Mouse (Mus musculus) megakaryocyte, embryonic 14.5 days (primary cell): ENCODE results near the gene Reck. TPM values are rescaled to one million over a fixed set of nuclear protein-coding genes. Genes with fewer than 3 reads are reported as not detected.

Experiments
- H3K27me3 ChIP-seq: replicated peaks from 2 replicates; pipeline ENCODE3; 2012; ENCODE audit warnings: inconsistent platforms
- H3K36me3 ChIP-seq: replicated peaks from 2 replicates; pipeline ENCODE3; 2012; ENCODE audit warnings: low read length, inconsistent platforms, mixed read lengths
- H3K4me1 ChIP-seq: 2 replicates; pipeline ENCODE4 v1.6.1; 2012; ENCODE audit warnings: inconsistent platforms
- H3K4me3 ChIP-seq: replicated peaks from 2 replicates; pipeline ENCODE3; 2012; ENCODE audit warnings: moderate library complexity, mild to moderate bottlenecking, inconsistent platforms
- H3K9me3 ChIP-seq: 2 replicates; pipeline ENCODE4 v1.6.1; 2012; ENCODE audit warnings: inconsistent platforms
- FLI1 ChIP-seq: IDR thresholded peaks from 2 replicates; pipeline ENCODE4 v1.6.1; 2012; ENCODE audit warnings: low read length, inconsistent platforms, mixed read lengths
- GATA1 ChIP-seq: IDR thresholded peaks from 3 replicates; pipeline ENCODE4 v1.6.1; 2012; ENCODE audit warnings: mixed read lengths, low read length, inconsistent platforms, borderline replicate concordance
- polyA plus RNA-seq: library from polyadenylated mRNA; stranded (reverse); fragments of >175 nt; gene quantifications from 2 replicates; pipeline ENCODE4 v1.2.3, GENCODE M21; 2012; ENCODE audit warnings: low replicate concordance; ENCODE audit not compliant: insufficient read depth

The Reck gene
- polyA plus RNA-seq, 1 experiment, result not detected

DNA sequence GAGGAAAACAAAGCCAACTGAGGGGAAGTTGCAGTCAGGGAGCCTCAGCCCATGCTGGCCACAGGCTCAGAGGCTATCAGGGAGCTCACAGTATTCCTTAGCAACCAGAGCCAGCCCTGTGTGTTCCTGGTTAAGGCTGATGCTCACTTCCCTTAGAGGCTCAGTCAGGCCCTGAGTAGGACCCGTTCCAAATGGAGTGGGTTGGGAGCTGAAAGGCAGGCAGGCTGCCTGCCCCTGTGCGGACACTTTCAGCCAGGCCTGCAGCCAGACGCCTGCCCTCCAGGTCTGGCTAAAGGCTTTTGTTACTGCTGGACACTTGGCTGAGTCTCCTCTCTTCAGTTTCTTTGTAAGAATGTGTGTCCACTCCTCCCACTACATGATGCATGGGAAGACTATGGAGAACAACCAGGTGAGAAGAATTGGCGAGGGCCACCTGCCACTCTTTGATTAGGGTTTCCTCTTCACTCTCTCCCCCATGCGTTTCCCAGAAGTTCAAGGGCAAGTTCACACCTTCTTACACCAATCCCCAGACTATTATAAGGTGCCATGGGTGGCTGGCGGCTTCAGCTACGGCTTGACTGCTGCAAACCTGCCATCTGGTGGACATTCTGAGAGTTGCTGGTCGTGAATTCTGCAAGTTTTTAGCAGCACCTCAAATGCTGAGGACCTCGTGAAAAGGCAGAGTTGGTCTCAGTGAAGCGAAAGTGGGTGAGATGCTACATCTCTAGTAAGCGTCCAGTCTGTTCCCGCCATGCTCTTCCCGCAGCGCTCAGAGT, 14.4 kb upstream of the Reck start:
- Histone ChIP-seq H3K36me3 (no peaks in the 10 kb centered on the region), H3K4me3 (no peak overlapping the region), H3K9me3 (peaks cover 4% of the 10 kb centered on the region), H3K27me3 (peaks cover 9% of the 10 kb centered on the region), H3K4me1 (peaks cover 12% of the 10 kb centered on the region)
- TF ChIP-seq GATA1, result no peak
- TF ChIP-seq FLI1, result no peak

DNA sequence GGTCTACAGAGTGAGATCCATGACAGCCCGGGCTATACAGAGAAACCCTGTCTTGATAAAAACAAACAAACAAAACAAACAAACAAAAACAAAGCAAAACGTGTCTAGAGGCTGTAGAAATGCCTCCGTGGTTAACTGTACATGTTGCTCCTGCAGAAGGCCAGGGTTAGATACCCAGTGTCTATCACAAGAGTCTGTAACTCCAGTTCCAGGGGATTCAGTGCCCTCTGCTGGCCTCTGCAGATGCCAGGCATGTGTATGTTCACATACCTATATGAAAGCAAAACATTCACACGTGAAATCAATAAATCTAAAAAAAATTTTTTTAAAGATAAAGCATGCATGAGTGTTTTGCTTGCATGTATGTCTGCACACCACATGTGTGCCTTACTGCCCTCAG, 12.0 kb upstream of the Reck start:
- no peaks in the 10 kb centered on the region for H3K36me3 ChIP-seq
- TF ChIP-seq FLI1, result no peak
- no peak for TF ChIP-seq GATA1
- peaks cover 12% of the 10 kb centered on the region for H3K27me3 ChIP-seq
- H3K4me3 ChIP-seq, result no peak overlapping the region
- H3K9me3 ChIP-seq, result peaks cover 12% of the 10 kb centered on the region
- peaks cover 12% of the 10 kb centered on the region for H3K4me1 ChIP-seq

DNA sequence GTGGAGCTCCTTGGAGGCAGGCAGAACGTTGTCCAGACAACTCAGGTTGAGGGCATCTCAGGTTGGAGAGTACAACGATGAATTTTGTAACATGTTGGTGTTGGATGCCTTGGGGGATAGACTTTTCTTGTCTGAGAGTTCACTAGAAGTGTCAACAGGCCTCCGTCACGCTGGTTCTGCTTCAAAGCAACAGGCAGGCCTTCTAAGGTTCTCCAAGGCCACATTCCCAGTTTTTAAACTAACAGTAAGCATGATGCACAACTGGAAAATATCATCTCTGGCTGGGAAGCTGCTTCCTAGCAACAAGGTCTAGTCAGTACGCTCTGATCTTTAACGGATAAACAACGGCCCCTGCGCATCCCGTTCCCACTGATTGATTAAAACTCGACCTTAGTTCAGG, 5.5 kb upstream of the Reck start:
- TF ChIP-seq GATA1, result no peak
- TF ChIP-seq FLI1, result no peak
- Histone ChIP-seq H3K4me1 (peaks cover under 1% of the 10 kb centered on the region), H3K9me3 (peaks cover 31% of the 10 kb centered on the region), H3K27me3 (peaks cover 30% of the 10 kb centered on the region), H3K36me3 (no peaks in the 10 kb centered on the region), H3K4me3 (no peak overlapping the region)

DNA sequence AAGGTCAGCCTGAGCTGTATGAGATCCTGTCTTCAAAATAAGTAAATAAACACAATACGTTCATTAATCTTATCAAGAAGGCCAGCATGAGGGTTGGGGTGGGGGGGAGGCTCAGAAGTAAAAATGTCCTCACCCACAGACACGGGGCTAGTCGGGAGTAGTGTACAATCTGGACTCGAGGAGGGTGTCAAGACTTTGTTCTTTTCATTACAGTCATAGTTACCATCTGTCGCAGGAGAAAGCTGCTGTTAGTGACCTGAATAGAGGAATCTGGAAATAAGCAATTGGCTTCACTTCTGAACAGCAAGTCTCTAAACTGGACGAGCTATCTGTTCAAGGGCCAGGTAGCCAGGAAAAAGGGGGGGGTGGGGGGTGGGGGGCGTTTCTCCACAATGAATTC, 829 bp upstream of the Reck start:
- no peak overlapping the region for H3K4me3 ChIP-seq
- H3K36me3 ChIP-seq, result no peaks in the 10 kb centered on the region
- peaks cover 55% of the 10 kb centered on the region for H3K27me3 ChIP-seq
- peaks cover 17% of the 10 kb centered on the region for H3K9me3 ChIP-seq
- H3K4me1 ChIP-seq, result peaks cover 15% of the 10 kb centered on the region
- TF ChIP-seq GATA1, result no peak
- TF ChIP-seq FLI1, result no peak

DNA sequence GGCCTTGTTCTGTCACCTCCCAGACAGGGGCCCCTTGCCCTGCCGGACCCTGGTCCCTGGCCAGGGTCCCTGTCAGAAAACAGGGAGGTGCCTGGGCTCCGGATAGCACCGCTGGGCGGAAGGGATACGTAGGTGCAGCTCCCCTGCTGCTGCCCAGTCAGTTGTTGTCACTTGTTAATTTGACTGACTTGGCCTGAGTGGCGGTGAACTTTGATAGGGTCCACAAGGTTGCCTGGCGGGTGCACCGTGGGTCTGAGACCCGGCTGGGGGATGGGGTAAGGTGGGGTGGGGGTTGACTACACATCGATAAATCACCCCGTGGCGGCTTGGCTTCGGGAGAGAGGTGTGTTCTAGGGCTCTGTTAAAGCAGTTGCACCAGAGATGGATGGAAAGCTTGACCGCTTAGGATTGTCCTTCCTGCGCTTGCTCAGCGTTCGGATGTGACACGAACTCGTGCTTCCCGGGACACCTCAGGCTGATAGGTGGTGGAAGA, 635 bp downstream of the Reck start:
- H3K9me3 ChIP-seq, result peaks cover 13% of the 10 kb centered on the region
- no peaks in the 10 kb centered on the region for H3K36me3 ChIP-seq
- peak overlapping the region; percentile 92 for H3K4me3 ChIP-seq
- TF ChIP-seq GATA1 (no peak), FLI1 (no peak)
- H3K27me3 ChIP-seq, result peaks cover 58% of the 10 kb centered on the region
- H3K4me1 ChIP-seq, result peaks cover 15% of the 10 kb centered on the region

DNA sequence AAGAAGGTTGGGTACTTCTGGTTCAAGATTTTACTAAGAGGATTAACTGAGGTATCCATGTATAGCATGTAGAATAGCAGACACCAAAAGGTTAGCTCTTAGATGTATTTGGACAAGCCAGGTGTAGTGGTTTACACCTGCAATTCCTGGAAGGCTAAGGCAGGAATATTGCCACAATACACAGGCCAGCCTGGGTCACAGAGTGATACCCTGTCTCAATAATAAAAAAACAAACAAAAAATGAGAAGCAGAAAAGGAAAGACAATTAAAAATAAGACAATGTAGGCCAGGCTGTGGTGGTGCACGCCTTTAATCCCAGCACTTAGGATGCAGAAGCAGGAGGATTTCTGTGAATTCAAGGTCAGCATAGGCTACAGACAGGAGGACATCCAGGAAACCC, 1.9 kb downstream of the Reck start:
- no peak overlapping the region for H3K4me3 ChIP-seq
- H3K9me3 ChIP-seq, result peaks cover 13% of the 10 kb centered on the region
- TF ChIP-seq FLI1, result no peak
- no peak for TF ChIP-seq GATA1
- peaks cover 15% of the 10 kb centered on the region for H3K4me1 ChIP-seq
- H3K27me3 ChIP-seq, result peaks cover 55% of the 10 kb centered on the region
- no peaks in the 10 kb centered on the region for H3K36me3 ChIP-seq

DNA sequence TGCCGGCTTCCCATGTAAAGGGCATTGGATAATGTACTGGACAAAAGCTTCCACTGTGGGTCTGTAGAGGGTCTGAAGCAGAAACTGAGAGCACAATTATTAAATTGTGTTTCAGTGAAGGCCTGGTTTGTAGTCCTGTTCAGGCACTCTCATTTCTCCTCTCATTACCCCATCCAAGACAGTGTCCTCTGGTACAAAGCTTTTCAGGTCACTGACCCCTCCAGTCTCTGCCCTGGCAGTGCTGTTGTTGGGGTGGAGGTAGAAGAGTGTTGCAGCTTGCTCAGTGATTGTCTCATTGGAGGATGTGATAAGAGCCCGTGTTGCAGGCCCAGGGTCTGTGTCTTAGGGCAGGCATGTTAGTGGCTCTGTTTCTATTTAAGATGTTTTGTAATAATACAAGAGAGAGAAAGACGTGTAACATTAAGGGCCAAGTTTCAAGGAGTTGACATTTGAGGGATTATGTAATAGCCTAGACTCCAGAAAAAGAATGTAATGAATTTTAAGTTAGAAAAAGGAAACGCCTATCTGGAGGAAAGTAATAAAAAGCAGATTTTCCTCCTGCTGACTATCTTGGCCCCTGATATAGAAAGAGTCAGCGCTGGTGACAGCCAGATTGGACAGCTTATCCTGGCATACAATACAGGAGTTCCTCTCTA, 2.9 kb downstream of the Reck start:
- H3K36me3 ChIP-seq, result no peaks in the 10 kb centered on the region
- no peak overlapping the region for H3K4me3 ChIP-seq
- H3K9me3 ChIP-seq, result peaks cover 6% of the 10 kb centered on the region
- peaks cover 48% of the 10 kb centered on the region for H3K27me3 ChIP-seq
- peaks cover 15% of the 10 kb centered on the region for H3K4me1 ChIP-seq
- TF ChIP-seq FLI1, result no peak
- no peak for TF ChIP-seq GATA1

DNA sequence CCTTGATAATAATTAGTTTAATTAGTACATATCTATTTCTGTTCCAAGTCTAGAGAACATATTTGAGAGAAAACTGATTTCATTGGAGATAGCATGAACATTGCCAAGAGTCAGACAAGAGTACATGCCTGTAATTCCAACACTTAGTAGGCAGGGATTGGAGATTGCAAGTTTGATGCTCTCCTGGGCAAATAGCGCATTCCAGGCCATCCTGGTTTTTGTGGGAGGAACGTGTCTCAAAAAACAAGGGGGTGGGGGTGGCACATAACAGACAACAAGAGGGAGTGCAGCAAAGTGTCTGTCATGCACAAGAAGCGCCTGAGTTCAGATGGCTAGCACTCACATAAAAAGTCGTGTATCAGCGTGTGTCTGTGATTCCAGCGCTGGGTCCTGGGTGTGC, 4.2 kb downstream of the Reck start:
- Histone ChIP-seq H3K36me3 (no peaks in the 10 kb centered on the region), H3K27me3 (peaks cover 38% of the 10 kb centered on the region), H3K4me3 (no peak overlapping the region), H3K9me3 (no peaks in the 10 kb centered on the region), H3K4me1 (peaks cover 15% of the 10 kb centered on the region)
- TF ChIP-seq GATA1 (no peak), FLI1 (no peak)

DNA sequence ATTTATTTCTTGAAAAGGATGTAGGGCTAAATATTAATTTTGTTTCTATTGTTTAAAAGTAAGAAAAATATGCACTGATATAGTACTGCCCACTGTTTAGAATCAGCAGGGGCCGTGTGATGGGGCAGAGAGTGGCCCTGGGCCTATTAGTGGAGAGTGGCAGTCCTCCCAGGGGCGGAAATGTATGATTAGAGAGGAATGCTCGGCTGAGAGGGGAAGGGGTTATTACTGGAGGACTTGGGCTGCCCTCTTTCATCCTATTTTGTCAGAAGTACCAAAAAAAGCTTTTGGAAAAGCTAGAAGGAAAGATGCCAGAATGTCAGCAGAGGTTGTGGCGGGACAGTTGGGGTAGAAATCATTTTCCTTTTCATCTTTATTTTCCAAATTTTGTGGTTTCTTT, 8.9 kb downstream of the Reck start:
- TF ChIP-seq FLI1 (no peak), GATA1 (no peak)
- Histone ChIP-seq H3K36me3 (no peaks in the 10 kb centered on the region), H3K27me3 (peaks cover 8% of the 10 kb centered on the region), H3K4me3 (no peak overlapping the region), H3K4me1 (no peaks in the 10 kb centered on the region), H3K9me3 (no peaks in the 10 kb centered on the region)

DNA sequence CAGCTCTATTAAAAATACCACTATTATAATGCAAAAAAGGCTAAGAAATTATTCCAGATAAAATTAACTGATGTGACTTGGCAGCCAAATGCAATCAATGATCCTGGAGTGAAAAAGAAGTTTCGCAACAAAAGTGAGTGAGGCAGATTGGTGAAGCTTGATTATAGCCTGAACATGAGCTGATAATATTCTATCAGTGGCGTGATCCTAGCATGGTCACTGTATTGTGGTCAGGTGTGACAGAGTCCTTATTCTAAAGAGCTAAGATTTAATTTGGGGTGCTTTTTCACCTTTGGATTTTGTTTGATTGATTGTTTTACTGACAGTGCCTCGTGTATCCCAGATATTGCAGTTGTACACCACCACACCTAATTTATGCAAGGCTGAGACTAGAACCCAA, 15.9 kb downstream of the Reck start:
- TF ChIP-seq FLI1 (no peak), GATA1 (no peak)
- Histone ChIP-seq H3K27me3 (peaks cover 3% of the 10 kb centered on the region), H3K9me3 (no peaks in the 10 kb centered on the region), H3K36me3 (no peaks in the 10 kb centered on the region), H3K4me3 (no peak overlapping the region), H3K4me1 (no peaks in the 10 kb centered on the region; the same call in 1 of the 2 replicates)
